In genomic region chr19:46348761-46349458, GRCm38 (mm10) we compare ENCODE assay signal across 8 mouse cellular contexts. TPM values are rescaled to one million over a fixed set of nuclear protein-coding genes. Genes with fewer than 3 reads are reported as not detected.
DNase-seq lines count a peak whose midpoint lies in the region; ATAC-seq and TF ChIP-seq lines count a peak whose summit lies in the region.

No protein-coding gene starts in this region.

- no peaks in the 10 kb centered on the region for H3K36me3 ChIP-seq in hindbrain, embryonic 15.5 days

- peak overlapping the region; percentile 81 for H3K9ac ChIP-seq in hindbrain, embryonic 15.5 days

- whole genome bisulfite sequencing in hindbrain, embryonic 15.5 days = 1% methylated on average over 77 of the region's 78 CpGs

- TF ChIP-seq CTCF in gastrocnemius, adult 2 months (IDR thresholded peaks at IDR 0.05) = no peak; the same call in 1 of the 2 replicates

- peaks cover 26% of the 10 kb centered on the region for H3K4me1 ChIP-seq in hindbrain, embryonic 15.5 days (replicated peaks)

- intact Hi-C loops in gastrocnemius, adult 2 months (cut with DNase I) = no loop called here

- DNase-seq in adipocyte (ENCODE audit: low spot score) = peak; percentile 50
- DNase-seq in cerebellum, postnatal 36 days = peak; percentile 87 to 93
- peak; percentile 90 for DNase-seq in gastrocnemius, adult 2 months
- peak; percentile 91 to 96 for DNase-seq in left cerebral cortex, adult 18-20 months (ENCODE audit: low spot score in 2 of 2)
- peak; percentile 58 for DNase-seq in lung, postnatal 25 days (ENCODE audit: low spot score)
- DNase-seq in ovary, postnatal 36 days (ENCODE audit: low spot score) = peak; percentile 82
- DNase-seq in c-Kit-positive CD71-positive TER-119-positive erythroid progenitor cells, embryonic 14.5 days (ENCODE audit: low spot score) = no peak

- peak; percentile 94 for ATAC-seq in hindbrain, embryonic 15.5 days (ENCODE audit: low FRiP score, low read depth)

- H3K9me3 ChIP-seq in hindbrain, embryonic 15.5 days = no peaks in the 10 kb centered on the region

- H3K27me3 ChIP-seq in hindbrain, embryonic 15.5 days = no peaks in the 10 kb centered on the region; the same call in 1 of the 2 replicates

- peak overlapping the region; percentile 86 for H3K27ac ChIP-seq in gastrocnemius, adult 2 months
- H3K27ac ChIP-seq in hindbrain, embryonic 15.5 days (replicated peaks) = peak overlapping the region; percentile 94

- peak overlapping the region; percentile 75 for H3K4me2 ChIP-seq in hindbrain, embryonic 15.5 days

- H3K4me3 ChIP-seq in gastrocnemius, adult 2 months = peak overlapping the region; percentile 92
- peak overlapping the region; percentile 58 for H3K4me3 ChIP-seq in hindbrain, embryonic 15.5 days

RNA-seq across cellular contexts. Expression of gene 2310034G01Rik, which starts 1.2 kb away (rescaled TPM):
- total RNA-seq in gastrocnemius, adult 2 months (2021) = under 1 TPM; 0.17 to 0.18 TPM
- 2.0 and 2.3 TPM in 2 replicates for polyA plus RNA-seq in hindbrain, embryonic 15.5 days (2015; fragmentation: Nextera tagmentation; extraction: Ambion mirVana)
- under 1 TPM; 0.79 to 0.98 TPM for total RNA-seq in left cerebral cortex, adult 18-20 months (2021)

RNA-seq across cellular contexts. Expression of gene Mfsd13a, which starts 8.0 kb away (rescaled TPM):
- total RNA-seq in gastrocnemius, adult 2 months (2021) = 1 to 10 TPM in 1 of 2 experiments, under 1 TPM in 1; 0.82 to 1.2 TPM
- 12.3 and 12.5 TPM in 2 replicates for polyA plus RNA-seq in hindbrain, embryonic 15.5 days (2015; fragmentation: Nextera tagmentation; extraction: Ambion mirVana)
- total RNA-seq in left cerebral cortex, adult 18-20 months (2021) = 10 to 100 TPM; 22.7 to 26.4 TPM

RNA-seq across cellular contexts. Expression of gene Cuedc2, which starts 10.4 kb away (rescaled TPM):
- total RNA-seq in gastrocnemius, adult 2 months (2021) = 10 to 100 TPM; 58.2 to 67.6 TPM
- polyA plus RNA-seq in hindbrain, embryonic 15.5 days (2015; fragmentation: Nextera tagmentation; extraction: Ambion mirVana) = 336 and 347 TPM in 2 replicates
- 100 to 1,000 TPM; 199 to 202 TPM for total RNA-seq in left cerebral cortex, adult 18-20 months (2021)

RNA-seq across cellular contexts. Expression of gene Fbxl15, which starts 20.9 kb away (rescaled TPM):
- total RNA-seq in gastrocnemius, adult 2 months (2021) = 1 to 10 TPM; 2.9 to 3.8 TPM
- 47.1 and 51.8 TPM in 2 replicates for polyA plus RNA-seq in hindbrain, embryonic 15.5 days (2015; fragmentation: Nextera tagmentation; extraction: Ambion mirVana)
- 10 to 100 TPM; 30.0 to 31.1 TPM for total RNA-seq in left cerebral cortex, adult 18-20 months (2021)

RNA-seq across cellular contexts. Expression of gene Psd, which starts 22.0 kb away (rescaled TPM):
- under 1 TPM; 0.14 to 0.36 TPM for total RNA-seq in gastrocnemius, adult 2 months (2021)
- 119 and 145 TPM in 2 replicates for polyA plus RNA-seq in hindbrain, embryonic 15.5 days (2015; fragmentation: Nextera tagmentation; extraction: Ambion mirVana)
- 100 to 1,000 TPM; 612 to 681 TPM for total RNA-seq in left cerebral cortex, adult 18-20 months (2021)

Comparison
In these comparisons a context has a peak if more than half of its experiments do, and no peak if none do; other contexts are left out.
1. RNA of gene Mfsd13a, which starts 8.0 kb away (total RNA-seq): 22.7 to 26.4 TPM in left cerebral cortex, adult 18-20 months; 0.82 to 1.2 TPM in gastrocnemius, adult 2 months; every median in the first group is over 10 times any median in the second.